Mouse (Mus musculus) midbrain, embryonic 12.5 days (tissue): ENCODE measurements around the gene Psenen. TPM values are rescaled to one million over a fixed set of nuclear protein-coding genes. Genes with fewer than 3 reads are reported as not detected.

Experiments
- ATAC-seq: fragments of 200-750 bp; cut with Nextera tagmentation; 2 replicates; pipeline ENCODE4 v1.8.0; 2017; ENCODE audit warnings: low read depth, moderate TSS enrichment, moderate library complexity; ENCODE audit not compliant: low FRiP score
- H3K27ac ChIP-seq: fragments of 300-500 bp; sonication (generic); replicated peaks from 2 replicates; pipeline ENCODE4 v1.5.1; 2016; ENCODE audit warnings: mild to moderate bottlenecking
- H3K27me3 ChIP-seq: fragments of 300-500 bp; sonication (generic); 2 replicates; pipeline ENCODE4 v1.6.1; 2016; ENCODE audit warnings: mild to moderate bottlenecking
- H3K36me3 ChIP-seq: fragments of 300-500 bp; sonication (generic); 2 replicates; pipeline ENCODE4 v1.6.1; 2016
- H3K4me1 ChIP-seq: fragments of 300-500 bp; sonication (generic); 2 replicates; pipeline ENCODE4 v1.6.1; 2016
- H3K4me2 ChIP-seq: fragments of 300-500 bp; sonication (generic); replicated peaks from 2 replicates; pipeline ENCODE4 v1.6.1; 2016; ENCODE audit warnings: mild to moderate bottlenecking, moderate library complexity
- H3K4me3 ChIP-seq: fragments of 300-500 bp; sonication (generic); 2 replicates; pipeline ENCODE4 v1.5.1; 2016; ENCODE audit warnings: mild to moderate bottlenecking
- H3K9ac ChIP-seq: fragments of 300-500 bp; sonication (generic); replicated peaks from 2 replicates; pipeline ENCODE4 v1.6.1; 2016; ENCODE audit warnings: mild to moderate bottlenecking, moderate library complexity
- H3K9me3 ChIP-seq: fragments of 300-500 bp; sonication (generic); 2 replicates; pipeline ENCODE4 v1.6.1; 2016; ENCODE audit warnings: mild to moderate bottlenecking
- WGBS: fragments of 180-500 bp; shearing (Covaris S2); methylation state at CpG from one replicate; pipeline ENCODE4 v1.1.7; 2016; 5-methylcytosine and 5-hydroxymethylcytosine counted together
- polyA plus RNA-seq: library from polyadenylated mRNA; unstranded; fragments of >200 nt; fragmentation: Nextera tagmentation; extraction: Ambion mirVana; gene quantifications from 2 replicates; pipeline ENCODE4 v1.2.1, GENCODE M21; 2016

Psenen gene
- polyA plus RNA-seq, 1 experiment from 2014 or later = 144 TPM

DNA sequence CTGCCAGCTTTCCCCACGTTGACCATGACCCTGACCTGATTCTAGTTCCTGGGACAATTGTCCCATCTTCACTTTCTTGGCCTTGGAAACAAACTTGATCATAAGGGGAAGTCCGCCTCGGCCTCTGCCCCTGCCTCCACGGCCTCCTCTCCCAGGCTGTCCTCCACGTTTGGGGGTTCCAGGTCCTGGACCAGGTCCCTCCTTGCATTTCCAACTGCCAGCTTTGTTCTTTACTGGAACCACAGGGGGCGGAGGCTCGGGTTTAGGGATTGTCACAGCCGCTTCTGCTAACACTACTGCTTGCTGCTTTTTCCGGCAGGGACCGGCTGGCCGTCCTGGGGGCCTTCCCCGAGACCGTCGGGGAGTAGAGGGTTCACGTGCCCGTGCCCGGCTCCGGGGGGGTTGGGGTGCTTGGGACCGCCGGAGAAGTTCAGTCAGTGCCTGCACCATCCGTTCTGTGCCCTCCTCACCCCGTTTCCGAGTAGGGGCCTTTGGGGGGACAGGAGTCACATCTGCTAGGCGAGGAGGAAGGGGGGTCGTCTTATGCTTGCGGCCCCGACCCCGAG is 23.1 kb upstream of the Psenen start:
- peak overlapping the region; percentile 98 for H3K4me3 ChIP-seq
- H3K36me3 ChIP-seq = peaks cover 54% of the 10 kb centered on the region
- no peak for ATAC-seq

DNA sequence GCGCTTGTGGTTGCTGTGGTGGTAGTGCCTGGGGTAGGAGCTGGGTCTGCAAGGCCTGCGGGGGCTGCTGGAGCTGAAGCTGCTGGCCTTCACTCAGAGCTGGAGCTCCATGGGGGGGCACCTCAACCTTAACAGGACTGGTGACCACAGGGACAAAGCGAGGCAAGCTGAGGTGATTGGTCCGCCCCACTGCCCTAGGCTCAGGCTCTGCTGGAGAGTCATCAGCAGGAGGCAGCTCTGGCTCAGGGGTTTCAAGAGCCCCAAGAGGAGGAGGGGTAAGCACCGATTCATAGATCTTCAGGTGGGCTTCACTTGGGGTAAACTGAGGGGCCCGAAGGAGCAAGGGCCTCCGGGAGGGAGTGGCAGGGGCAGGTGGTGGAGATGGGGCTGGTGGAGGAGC is 21.7 kb upstream of the Psenen start:
- 97% methylated on average over 7 of the region's 7 CpGs for WGBS

More for the DNA sequence above, 23.1 kb upstream of the Psenen start:
- Histone ChIP-seq H3K9ac (no peak overlapping the region), H3K4me1 (peaks cover 23% of the 10 kb centered on the region), H3K9me3 (no peaks in the 10 kb centered on the region), H3K27ac (no peak overlapping the region), H3K27me3 (no peaks in the 10 kb centered on the region), H3K4me2 (peak overlapping the region; percentile 90)
- WGBS = 89% methylated on average over 28 of the region's 28 CpGs

DNA sequence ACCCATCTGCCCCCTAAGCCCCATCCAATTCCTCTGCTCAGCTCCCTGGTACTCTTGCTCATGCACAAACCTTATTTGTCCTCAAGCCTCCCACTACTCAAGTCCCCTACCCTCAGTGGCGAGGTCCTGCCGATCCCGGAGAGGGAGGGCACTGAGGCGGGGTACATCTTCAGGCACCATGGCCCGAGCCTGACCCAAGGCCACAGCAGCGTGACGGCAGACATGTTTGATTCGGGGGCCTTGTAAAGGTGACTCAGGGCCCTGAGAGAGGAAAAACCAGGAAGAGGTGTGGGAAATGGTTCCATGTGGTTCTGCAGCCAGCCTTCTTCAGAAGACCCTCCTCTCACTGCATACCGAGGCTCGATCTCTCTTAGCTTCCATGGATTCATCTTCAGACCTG is 20.9 kb upstream of the Psenen start:
- WGBS = 93% methylated on average over 10 of the region's 10 CpGs
- peaks cover 75% of the 10 kb centered on the region for H3K36me3 ChIP-seq

More for the DNA sequence above, 21.7 kb upstream of the Psenen start:
- ATAC-seq = no peak
- no peak overlapping the region for H3K9ac ChIP-seq
- H3K27ac ChIP-seq = no peak overlapping the region
- no peaks in the 10 kb centered on the region for H3K9me3 ChIP-seq
- H3K4me3 ChIP-seq = no peak overlapping the region
- no peaks in the 10 kb centered on the region for H3K27me3 ChIP-seq
- H3K4me2 ChIP-seq = no peak overlapping the region
- peaks cover 66% of the 10 kb centered on the region for H3K36me3 ChIP-seq
- H3K4me1 ChIP-seq = peaks cover 22% of the 10 kb centered on the region

DNA sequence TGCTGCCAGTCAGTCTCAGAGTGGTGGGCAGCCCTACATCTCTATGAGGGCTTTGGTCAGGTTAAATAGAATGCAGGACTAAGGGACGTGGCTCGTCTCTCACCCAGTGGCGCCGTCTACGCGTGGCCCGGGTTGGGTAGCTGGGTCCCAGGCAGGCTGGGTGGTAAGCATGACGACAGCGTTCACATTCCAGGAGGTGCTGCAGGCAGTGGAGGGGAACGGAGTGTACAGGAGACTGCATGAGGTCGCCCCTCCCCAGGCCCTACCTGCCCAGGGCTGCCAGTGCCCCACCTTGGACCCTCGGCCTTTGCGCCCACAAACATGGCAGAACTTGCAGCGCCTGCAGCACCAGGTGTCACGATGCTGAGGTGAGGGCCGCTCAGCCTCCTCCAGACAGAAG is 18.1 kb upstream of the Psenen start:
- H3K4me3 ChIP-seq = no peak overlapping the region
- no peaks in the 10 kb centered on the region for H3K9me3 ChIP-seq
- no peaks in the 10 kb centered on the region for H3K27me3 ChIP-seq
- 95% methylated on average over 16 of the region's 16 CpGs for WGBS
- no peak for ATAC-seq
- no peak overlapping the region for H3K4me2 ChIP-seq
- peaks cover 98% of the 10 kb centered on the region for H3K36me3 ChIP-seq
- peaks cover 3% of the 10 kb centered on the region for H3K4me1 ChIP-seq
- H3K9ac ChIP-seq = no peak overlapping the region
- no peak overlapping the region for H3K27ac ChIP-seq

More for the DNA sequence above, 20.9 kb upstream of the Psenen start:
- no peak for ATAC-seq
- no peak overlapping the region for H3K27ac ChIP-seq
- H3K4me3 ChIP-seq = no peak overlapping the region
- H3K9me3 ChIP-seq = no peaks in the 10 kb centered on the region
- no peaks in the 10 kb centered on the region for H3K27me3 ChIP-seq
- peaks cover 16% of the 10 kb centered on the region for H3K4me1 ChIP-seq
- H3K4me2 ChIP-seq = no peak overlapping the region
- no peak overlapping the region for H3K9ac ChIP-seq

DNA sequence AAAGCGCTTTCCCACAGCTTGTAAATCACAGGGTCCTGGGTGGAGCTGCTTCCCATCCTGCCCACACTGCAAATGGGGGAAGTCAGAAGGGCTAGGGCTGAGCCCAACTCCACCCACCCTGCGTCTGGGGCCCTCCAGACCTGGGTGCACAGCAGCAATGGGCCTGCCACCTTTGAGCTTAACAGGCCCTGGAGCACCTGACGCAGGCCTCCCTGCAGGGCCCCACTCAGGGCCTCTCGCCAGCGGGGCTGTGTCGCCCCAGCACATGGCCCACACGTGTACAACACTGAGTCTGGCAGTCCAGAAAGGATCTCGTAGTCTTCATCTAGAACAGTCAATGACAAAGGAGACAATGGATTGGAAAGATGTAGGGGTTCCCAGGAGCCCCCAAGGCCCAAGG is 16.5 kb upstream of the Psenen start:
- Histone ChIP-seq H3K9me3 (no peaks in the 10 kb centered on the region), H3K4me3 (no peak overlapping the region), H3K4me1 (no peaks in the 10 kb centered on the region), H3K27me3 (no peaks in the 10 kb centered on the region), H3K27ac (no peak overlapping the region), H3K36me3 (peaks cover 98% of the 10 kb centered on the region), H3K4me2 (no peak overlapping the region), H3K9ac (no peak overlapping the region)
- 96% methylated on average over 8 of the region's 8 CpGs for WGBS
- no peak for ATAC-seq

DNA sequence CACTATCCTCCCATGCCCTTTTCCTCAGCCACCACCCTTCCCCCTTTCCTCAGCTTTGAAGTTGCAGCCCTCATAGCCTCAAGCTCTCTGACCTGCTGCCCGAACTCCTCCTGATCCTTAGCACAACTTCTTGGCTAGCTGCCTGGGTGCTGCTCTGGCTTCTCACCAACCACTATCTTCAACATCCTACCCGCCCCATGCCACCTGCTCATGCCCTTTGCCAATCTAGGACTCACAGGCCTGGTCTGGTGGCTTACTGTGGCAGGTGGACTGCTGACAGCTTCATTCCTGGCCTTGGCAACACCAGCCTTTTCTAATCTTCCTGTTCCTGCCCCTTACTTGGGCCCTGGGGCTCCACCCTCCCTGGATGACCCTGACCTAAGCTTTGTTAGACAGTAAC is 9.5 kb upstream of the Psenen start:
- Histone ChIP-seq H3K9me3 (no peaks in the 10 kb centered on the region), H3K4me1 (no peaks in the 10 kb centered on the region), H3K4me2 (no peak overlapping the region), H3K9ac (no peak overlapping the region), H3K4me3 (no peak overlapping the region), H3K36me3 (peaks cover 97% of the 10 kb centered on the region), H3K27ac (no peak overlapping the region), H3K27me3 (no peaks in the 10 kb centered on the region)
- ATAC-seq = no peak
- WGBS = 87% methylated on average over 2 of the region's 2 CpGs

DNA sequence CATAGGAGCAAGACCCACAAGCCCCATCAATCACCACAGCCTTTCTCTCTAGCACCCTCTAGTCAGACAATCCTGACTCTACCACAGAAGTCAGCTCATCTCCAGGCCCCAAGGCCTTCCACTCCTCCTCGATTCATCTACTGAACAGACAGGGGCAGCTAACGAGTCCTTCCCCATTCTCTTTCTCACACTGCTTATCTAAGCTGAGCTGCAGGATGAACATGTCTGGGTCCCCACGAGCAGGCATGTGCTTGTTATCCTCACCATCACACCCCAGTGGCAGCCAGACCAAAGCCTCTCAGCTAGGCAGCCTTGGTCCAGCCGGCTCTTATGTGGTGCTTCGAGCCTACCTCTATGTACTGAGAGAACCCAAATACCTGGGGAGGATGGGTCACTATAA is 9.0 kb upstream of the Psenen start:
- H3K9ac ChIP-seq = no peak overlapping the region
- no peak overlapping the region for H3K4me2 ChIP-seq
- 89% methylated on average over 5 of the region's 5 CpGs for WGBS
- H3K36me3 ChIP-seq = peaks cover 96% of the 10 kb centered on the region
- H3K9me3 ChIP-seq = no peaks in the 10 kb centered on the region
- no peak overlapping the region for H3K4me3 ChIP-seq
- H3K4me1 ChIP-seq = no peaks in the 10 kb centered on the region
- no peak for ATAC-seq
- H3K27ac ChIP-seq = no peak overlapping the region
- no peaks in the 10 kb centered on the region for H3K27me3 ChIP-seq

DNA sequence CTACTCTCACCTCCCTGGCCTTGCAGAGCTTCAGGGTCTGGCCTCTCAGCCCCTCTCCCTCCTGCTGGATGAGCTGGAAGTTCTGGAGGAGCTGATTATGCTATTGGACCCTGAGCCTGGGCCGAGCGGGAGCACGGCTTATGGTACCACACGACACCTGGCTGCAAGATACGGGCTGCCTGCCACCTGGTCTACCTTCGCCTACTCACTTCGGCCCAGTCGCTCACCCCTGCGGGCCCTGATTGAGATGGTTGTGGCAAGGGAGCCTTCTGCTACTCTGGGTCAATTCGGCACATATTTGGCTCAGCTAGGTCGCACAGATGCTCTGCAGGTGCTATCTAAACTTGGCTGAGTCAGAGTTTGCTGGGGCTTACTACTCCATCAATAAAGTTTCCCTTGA is 4.1 kb upstream of the Psenen start:
- Histone ChIP-seq H3K27ac (no peak overlapping the region), H3K9ac (no peak overlapping the region), H3K4me2 (no peak overlapping the region), H3K36me3 (peaks cover 68% of the 10 kb centered on the region), H3K4me3 (no peak overlapping the region), H3K9me3 (no peaks in the 10 kb centered on the region), H3K27me3 (no peaks in the 10 kb centered on the region), H3K4me1 (peaks cover 9% of the 10 kb centered on the region)
- WGBS = 93% methylated on average over 11 of the region's 11 CpGs
- ATAC-seq = no peak

DNA sequence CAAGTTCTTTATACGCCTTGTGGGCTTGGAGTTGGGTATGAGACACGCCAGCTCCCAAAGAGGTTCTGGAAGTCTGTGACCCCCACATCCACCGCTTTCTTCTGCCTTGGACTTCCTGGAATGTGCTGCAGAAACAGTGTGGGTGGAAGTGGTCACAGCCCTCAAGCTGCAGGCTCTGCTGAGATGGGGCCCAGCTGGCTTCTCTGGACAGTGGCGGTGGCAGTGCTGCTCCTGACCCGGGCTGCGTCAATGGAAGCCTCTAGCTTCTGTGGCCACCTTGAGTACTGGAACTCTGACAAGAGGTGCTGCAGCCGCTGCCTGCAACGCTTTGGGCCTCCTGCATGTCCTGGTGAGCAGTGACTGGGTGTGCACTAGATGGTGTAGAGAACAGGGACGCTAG is 2.6 kb upstream of the Psenen start:
- Histone ChIP-seq H3K27ac (no peak overlapping the region), H3K27me3 (no peaks in the 10 kb centered on the region), H3K4me3 (no peak overlapping the region), H3K4me2 (no peak overlapping the region), H3K4me1 (peaks cover 15% of the 10 kb centered on the region), H3K9me3 (no peaks in the 10 kb centered on the region), H3K36me3 (peaks cover 55% of the 10 kb centered on the region), H3K9ac (no peak overlapping the region)
- WGBS = 89% methylated on average over 9 of the region's 9 CpGs
- no peak for ATAC-seq

DNA sequence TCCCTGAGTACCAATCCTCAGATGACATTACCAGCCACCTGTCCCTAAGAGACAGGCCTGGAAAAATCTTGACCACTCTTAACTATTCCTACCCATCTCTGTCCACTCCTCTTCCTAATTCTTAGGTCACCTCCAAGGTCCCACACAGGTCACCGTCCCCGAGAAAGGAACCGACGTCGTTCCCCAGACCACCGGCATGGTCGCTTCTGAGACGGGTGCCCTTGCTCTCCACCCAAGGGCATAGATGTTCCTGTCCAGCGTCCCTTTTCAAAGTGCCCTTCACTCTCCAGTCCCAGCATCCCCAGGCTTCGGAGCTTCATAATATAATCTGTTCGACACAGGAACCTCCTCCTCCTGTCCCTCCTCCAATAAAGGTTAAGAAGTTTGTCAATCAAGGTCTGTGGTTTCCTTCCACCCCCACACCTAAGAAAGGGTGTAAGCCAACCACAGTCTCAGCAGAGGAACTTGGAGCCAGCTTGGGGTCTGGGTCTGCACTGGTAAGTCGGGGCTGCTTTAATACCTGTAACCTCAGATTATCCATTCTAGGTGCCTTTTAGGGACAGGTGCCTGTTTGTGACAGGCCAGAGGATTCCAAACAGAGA is 1.6 kb upstream of the Psenen start, which contains the start of gene Igflr1:
Igflr1 (plus strand) TSS at position 458 of the 602 bp plus-strand sequence.
- Histone ChIP-seq H3K36me3 (peaks cover 45% of the 10 kb centered on the region), H3K27ac (no peak within 1 kb of the TSS), H3K4me3 (0 out of 2 replicates have a peak within 1 kb of the TSS, but pooled peaks have one; percentile 7), H3K4me1 (peaks cover 18% of the 10 kb centered on the region), H3K4me2 (peak within 1 kb of the TSS; percentile 62; the same call in 1 of the 2 replicates), H3K27me3 (no peaks in the 10 kb centered on the region), H3K9ac (no peak within 1 kb of the TSS), H3K9me3 (no peaks in the 10 kb centered on the region)
- no peak for ATAC-seq
- 94% methylated on average over 12 of the region's 12 CpGs for WGBS

DNA sequence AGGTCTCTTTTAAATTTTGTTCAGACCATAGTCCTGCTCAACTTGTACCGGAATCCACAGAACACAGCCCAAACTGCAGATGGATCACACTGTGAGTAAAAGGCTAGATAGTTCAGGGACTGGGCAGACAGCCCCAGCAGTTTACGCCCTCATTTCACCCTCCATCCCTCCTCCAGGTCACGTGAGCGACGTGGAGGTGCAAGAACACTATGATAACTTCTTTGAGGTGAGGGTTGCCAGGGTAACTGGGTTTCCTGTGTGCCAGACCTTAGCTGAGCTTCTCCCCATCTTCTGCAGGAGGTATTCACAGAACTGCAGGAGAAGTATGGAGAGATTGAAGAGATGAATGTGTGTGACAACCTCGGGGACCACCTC is 466 bp upstream of the Psenen start:
- ATAC-seq = peak; percentile 0; the same call in 1 of the 2 replicates
- 24% methylated on average over 6 of the region's 6 CpGs for WGBS
- Histone ChIP-seq H3K36me3 (peaks cover 34% of the 10 kb centered on the region), H3K4me2 (peak overlapping the region; percentile 62), H3K27me3 (no peaks in the 10 kb centered on the region), H3K4me1 (peaks cover 23% of the 10 kb centered on the region), H3K9ac (peak overlapping the region; percentile 81; the same call in 1 of the 2 replicates), H3K9me3 (no peaks in the 10 kb centered on the region), H3K27ac (peak overlapping the region; percentile 92), H3K4me3 (peak overlapping the region; percentile 76)

DNA sequence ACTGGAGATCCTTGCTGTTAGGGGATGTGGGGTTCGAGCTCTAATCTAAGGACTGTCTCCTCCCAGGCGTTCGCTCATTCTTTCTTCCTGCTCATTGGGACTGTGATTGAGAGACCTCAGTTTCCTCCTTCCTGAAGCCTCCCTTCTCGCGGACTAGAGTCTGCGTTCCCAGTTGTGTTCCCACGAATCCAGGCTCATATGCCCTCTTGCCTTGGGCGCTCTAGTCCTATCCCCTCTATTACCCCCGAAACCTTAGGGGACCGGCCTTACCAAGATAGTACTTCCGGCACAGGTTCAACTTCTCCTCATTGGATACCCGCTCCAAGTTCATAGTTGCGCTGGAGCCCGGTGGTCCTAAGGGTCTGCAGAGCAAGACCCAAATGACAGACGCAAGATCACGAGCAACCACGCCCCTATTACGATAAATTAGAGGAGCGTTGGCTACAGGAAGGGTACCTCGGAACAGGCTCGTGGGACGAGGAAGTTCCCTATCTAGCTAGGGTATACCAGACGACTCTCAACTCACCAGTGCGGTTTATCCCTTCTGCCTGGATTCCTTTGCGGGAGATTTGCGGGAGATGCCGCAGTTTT is 806 bp downstream of the Psenen start:
- Histone ChIP-seq H3K27me3 (no peaks in the 10 kb centered on the region), H3K36me3 (peaks cover 23% of the 10 kb centered on the region), H3K4me2 (peak overlapping the region; percentile 77), H3K4me3 (peak overlapping the region; percentile 76), H3K9ac (peak overlapping the region; percentile 71), H3K4me1 (peaks cover 34% of the 10 kb centered on the region), H3K27ac (peak overlapping the region; percentile 92), H3K9me3 (no peaks in the 10 kb centered on the region)
- 3% methylated on average over 27 of the region's 27 CpGs for WGBS
- peak; percentile 5; the same call in 1 of the 2 replicates for ATAC-seq
